Mouse (Mus musculus): Measurements from ENCODE around the gene Dpysl5. TPM values are rescaled to one million over a fixed set of nuclear protein-coding genes. Genes with fewer than 3 reads are reported as not detected.

Dpysl5 gene
- total RNA-seq, 2 experiments from 2014 or later: 27.7 to 31.5 TPM

DNA sequence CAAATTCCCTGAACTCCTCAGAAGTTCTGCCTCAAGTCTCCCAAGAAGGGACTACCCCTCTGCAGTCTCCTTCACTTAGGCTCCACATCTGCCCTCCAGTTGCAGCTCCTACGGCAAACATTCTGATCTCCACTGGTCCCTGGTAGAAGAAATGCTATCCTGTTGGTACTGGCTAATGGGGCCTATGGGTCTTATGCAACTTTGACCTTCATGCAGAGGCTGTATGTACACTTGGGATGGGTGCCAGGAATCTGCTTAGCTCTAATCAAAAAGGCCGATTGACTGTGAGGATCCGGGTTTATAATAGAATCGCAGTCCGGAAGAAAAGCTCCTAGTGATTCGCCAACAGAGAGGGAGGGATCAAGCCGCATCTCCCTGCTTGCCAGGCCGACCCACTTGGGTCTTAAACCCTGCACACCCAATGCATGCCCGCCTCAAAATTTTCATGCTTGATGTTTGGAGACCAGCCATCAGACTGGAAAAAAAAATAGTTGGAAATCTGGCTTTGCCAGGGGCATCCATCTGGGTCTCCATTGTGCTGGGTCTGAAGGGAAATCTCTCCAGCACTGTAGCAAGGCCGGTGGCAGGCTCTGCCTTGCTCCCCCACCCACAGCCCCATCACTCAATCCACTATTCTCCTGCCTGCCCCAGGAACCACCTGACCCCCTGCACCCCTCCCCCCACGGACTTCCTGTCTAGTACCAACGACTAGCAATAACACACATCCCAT, 38.4 kb downstream of the Dpysl5 start:
- intact Hi-C loops (cut with DNase I): no loop called here
- DNase-seq (ENCODE audit: low spot score in 2 of 2): no peak

GRCm38 (mm10) chr5:30751071-30751470, 39.7 kb downstream of the Dpysl5 start:
- no peak for DNase-seq (ENCODE audit: low spot score in 2 of 2)
- intact Hi-C loops (cut with DNase I): no loop called here

DNA sequence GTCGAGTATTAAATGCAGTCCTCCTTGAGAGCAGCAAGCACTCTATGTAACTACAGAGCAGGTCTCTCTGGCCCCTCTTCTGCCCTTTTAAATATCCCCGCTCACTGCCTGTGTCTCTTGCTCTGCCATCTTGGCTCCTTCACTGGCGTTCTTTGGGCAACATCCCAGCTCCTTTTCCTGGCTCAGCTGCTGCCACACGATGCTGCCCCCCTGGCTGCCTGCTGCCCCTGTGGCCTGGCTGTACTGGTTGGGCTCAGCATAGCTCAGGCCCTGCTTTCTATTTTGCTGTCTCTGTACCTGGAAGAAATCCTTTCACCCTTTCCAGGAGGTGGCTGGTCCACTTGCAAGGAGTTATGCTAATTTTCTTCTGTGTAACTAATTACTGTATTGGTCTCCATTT, 41.8 kb downstream of the Dpysl5 start:
- DNase-seq (ENCODE audit: low spot score in 2 of 2): no peak
- intact Hi-C loops (cut with DNase I): no loop called here

DNA sequence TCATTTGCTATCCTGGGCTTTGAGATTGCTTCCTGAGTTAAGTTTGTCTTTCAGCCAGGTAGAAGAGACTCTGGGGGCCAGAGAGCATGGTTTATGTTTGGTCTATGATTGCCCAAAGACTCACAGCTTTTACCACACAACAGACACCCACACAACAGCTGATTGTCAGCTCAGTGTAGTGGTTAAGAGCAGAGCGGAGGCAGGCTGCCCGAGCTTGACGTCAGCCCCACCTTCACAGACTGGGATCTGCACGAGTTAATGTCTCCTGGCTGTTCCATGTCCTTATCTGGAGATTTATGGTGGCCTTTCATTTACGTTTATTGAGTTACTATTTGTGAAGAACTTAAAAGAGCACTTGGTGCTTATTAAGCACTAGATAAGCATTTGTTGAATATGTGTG, 43.9 kb downstream of the Dpysl5 start:
- intact Hi-C loops (cut with DNase I): no loop called here
- DNase-seq (ENCODE audit: low spot score in 2 of 2): peak; percentile 35 to 69

DNA sequence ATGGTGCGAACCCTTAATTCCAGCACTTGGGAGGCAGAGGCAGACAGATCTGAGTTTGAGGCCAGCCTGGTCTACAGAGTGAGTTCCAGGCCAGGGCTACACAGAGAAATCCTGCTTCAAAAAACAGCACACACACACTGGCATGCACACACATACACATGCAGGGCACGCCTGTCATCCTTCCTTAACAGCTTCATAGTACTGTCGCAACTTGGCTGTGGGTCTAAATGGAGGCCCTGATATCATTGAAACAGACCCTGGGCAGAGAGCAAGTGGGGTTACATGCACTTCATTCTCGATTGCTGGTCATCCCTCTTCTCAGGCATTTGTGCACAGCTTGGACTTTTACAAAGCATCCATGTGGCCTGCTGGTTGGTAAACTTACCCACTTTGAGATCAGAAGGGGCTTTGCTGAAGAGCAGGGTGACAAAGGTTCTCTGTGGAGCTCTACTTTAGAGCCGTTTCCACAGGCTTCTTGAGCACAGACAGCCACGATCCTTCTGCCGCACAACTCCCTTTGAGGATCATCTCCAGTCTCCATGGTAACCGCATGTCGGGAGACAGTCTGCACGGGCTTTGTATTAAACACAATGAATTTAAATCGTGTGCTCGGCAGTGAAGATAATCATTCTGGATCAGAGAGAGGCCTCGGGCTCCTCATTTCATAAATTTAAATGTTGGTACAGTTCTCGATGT, 51.6 kb downstream of the Dpysl5 start:
- intact Hi-C loops (cut with DNase I): no loop called here
- peak; percentile 64 to 74 for DNase-seq (ENCODE audit: low spot score in 2 of 2)

GRCm38 (mm10) chr5:30763511-30763830, 52.1 kb downstream of the Dpysl5 start:
- intact Hi-C loops (cut with DNase I): no loop called here
- no peak for DNase-seq (ENCODE audit: low spot score in 2 of 2)

GRCm38 (mm10) chr5:30765596-30766370, 54.4 kb downstream of the Dpysl5 start:
- peak in 1 of 2 experiments; percentile 73 for DNase-seq (ENCODE audit: low spot score in 2 of 2)
- intact Hi-C loops (cut with DNase I): no loop called here

GRCm38 (mm10) chr5:30768082-30768481, 56.7 kb downstream of the Dpysl5 start:
- intact Hi-C loops (cut with DNase I): no loop called here

GRCm38 (mm10) chr5:30768598-30768997, 57.2 kb downstream of the Dpysl5 start:
- DNase-seq (ENCODE audit: low spot score in 2 of 2): no peak
- intact Hi-C loops (cut with DNase I): no loop called here

More at GRCm38 (mm10) chr5:30768082-30768481, 56.7 kb downstream of the Dpysl5 start:
- DNase-seq (ENCODE audit: low spot score in 2 of 2): no peak

DNA sequence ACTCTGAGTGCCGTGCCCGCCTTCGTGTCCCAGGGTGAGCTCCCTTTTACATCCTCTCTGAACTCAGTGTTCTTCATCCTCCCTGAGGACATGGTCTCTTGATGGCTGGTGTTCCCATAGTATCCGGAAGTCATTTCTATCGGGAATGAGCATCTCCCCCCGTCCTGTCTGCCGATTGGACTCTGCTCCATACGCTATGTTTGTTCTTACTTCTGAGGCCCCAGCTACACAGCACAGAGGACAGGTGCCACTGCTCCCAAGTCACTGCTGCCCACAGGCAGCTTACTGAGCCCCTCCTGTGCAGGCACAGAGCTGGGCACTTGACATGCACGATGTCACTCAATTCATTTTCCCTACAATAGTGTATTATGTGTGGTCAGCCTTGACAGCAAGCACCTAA, 57.7 kb downstream of the Dpysl5 start:
- intact Hi-C loops (cut with DNase I): no loop called here
- DNase-seq (ENCODE audit: low spot score in 2 of 2): no peak

DNA sequence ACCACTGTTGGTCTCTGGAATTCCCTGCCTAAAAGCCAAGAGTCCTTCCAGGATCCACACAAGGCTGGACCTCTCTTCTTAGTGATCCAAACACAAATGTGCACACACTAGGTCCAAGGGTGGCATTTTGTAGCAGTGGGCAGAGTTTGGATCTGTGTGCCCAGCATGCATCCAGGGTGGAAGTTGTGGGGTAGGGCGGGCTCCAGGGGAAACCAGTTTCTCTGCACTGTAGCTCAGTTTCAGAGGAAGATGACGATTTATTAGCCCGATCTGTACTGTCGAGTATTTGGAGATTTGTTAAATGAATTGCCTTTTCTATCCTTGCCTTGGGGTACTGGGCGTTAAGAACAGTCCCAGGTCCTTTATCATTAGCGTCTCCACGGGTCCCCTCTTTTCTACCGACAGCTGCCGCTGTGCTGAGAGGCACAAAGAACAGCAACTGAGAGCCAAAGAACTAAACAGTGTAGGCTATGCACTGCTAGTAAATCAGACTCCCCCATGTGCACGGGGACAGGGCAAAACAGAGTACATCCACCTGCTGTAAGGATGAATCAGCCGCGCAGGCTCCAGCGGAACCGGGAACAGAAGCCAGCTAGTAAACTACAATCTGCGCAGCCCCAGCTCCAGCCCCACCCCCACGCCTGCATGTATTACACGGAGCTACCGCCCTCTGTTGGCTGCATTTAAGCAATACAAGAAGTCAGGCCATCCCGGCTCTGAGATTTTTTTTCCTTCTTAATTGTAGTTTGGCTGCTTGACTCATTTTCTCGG, 63.4 kb downstream of the Dpysl5 start:
- DNase-seq (ENCODE audit: low spot score in 2 of 2): peak; percentile 92 to 96
- intact Hi-C loops (cut with DNase I): loop anchor here (1.0 kb wide), 2 partner anchors 65 to 87 kb away; no protein-coding TSS in a partner anchor

DNA sequence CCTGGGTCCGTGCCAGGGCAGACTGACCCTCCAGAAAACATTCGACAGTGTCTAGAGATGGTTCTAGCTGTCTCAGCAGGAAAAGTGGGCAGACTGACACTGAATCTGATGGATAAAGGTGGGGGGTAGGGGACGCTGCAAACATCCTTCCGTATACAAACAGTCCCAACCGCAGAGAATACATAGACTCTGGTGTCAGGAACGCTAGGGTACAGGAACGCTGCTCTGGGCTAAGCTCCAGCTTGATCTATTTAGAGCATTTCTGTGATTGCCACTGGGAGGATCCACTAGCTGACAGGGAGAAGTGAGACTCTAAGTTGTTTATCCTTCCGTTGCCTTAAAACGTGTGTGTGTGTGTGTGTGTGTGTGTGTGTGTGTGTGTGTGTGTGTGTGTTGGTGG, 69.3 kb downstream of the Dpysl5 start:
- intact Hi-C loops (cut with DNase I): no loop called here
- peak in 1 of 2 experiments; percentile 67 for DNase-seq (ENCODE audit: low spot score in 2 of 2)

DNA sequence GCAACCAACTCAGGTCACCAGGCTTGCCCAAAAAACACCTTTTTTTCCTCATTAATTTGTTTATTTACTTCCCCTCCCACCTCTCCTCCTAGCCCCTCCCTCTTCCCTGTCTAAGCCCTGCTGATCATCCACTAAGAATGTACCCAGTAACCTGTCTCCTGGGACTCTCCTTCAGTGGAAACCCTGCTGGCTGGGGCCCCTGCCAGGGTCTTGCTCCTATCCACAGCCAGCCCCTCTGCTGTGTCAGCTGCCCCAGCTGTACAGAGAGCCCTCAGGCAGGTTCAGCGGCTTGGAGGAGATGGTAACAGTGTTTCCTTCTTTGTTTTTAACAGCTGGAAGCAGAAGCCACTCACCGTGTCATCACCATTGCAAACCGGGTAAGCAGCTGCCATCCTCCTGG, 69.8 kb downstream of the Dpysl5 start:
- intact Hi-C loops (cut with DNase I): no loop called here
- DNase-seq (ENCODE audit: low spot score in 2 of 2): no peak

DNA sequence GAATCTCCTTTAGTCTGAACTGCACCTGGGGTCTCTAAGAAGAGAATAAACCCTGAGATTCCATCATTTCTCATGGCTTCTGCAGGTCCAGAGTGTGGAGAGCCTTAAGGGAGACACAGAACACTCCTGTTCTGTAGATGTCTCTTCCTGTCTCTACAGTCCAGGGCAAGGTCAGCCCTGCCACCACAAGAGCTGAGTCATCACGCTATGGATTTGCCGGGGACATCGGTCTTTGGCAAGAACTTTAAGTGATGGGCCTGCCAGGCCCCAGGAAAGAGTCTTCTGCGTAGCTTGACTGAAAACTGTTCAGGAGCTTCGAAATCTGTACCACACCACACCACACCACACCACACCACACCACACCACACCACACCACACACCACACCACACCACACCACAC, 76.0 kb downstream of the Dpysl5 start:
- no peak for DNase-seq (ENCODE audit: low spot score in 2 of 2)
- intact Hi-C loops (cut with DNase I): no loop called here

GRCm38 (mm10) chr5:30790047-30790446, 78.7 kb downstream of the Dpysl5 start:
- intact Hi-C loops (cut with DNase I): loop anchor here (10.0 kb wide), 1 partner anchor 575 kb away; no protein-coding TSS in a partner anchor
- peak in 1 of 2 experiments; percentile 60 for DNase-seq (ENCODE audit: low spot score in 2 of 2)

GRCm38 (mm10) chr5:30796125-30796524, 84.8 kb downstream of the Dpysl5 start:
- intact Hi-C loops (cut with DNase I): loop anchor here (1.0 to 10.0 kb wide), 2 partner anchors 87 to 581 kb away; no protein-coding TSS in a partner anchor
- DNase-seq (ENCODE audit: low spot score in 2 of 2): peak; percentile 74 to 75

- intact Hi-C loops (cut with DNase I): loop anchor here (10.0 kb wide), 1 partner anchor 583 kb away; no protein-coding TSS in a partner anchor
These were observed 86.1 kb downstream of the Dpysl5 start for GRCm38 (mm10) chr5:30797482-30797881.

DNA sequence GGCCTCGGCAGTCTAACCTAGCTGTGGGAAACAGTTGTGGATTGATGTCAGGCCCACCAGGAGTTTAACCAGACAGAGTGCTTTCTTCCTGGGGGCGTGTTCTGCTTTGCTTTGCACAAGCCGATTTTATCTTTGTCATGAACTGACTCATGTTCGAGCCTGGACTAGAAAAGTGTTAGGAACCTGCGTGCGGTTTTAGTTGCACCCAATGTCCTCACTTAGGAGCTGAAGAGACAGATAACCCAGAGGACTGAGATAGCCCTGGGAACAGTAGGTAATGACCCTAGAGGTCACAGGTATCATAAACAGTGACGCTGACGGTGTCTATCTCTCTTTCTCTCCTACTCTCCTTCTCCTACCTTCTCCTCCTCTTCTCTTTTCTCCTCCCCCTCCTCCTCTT, 86.6 kb downstream of the Dpysl5 start:
- intact Hi-C loops (cut with DNase I): loop anchor here (10.0 kb wide), 1 partner anchor 583 kb away; no protein-coding TSS in a partner anchor
- DNase-seq (ENCODE audit: low spot score in 2 of 2): no peak

More at GRCm38 (mm10) chr5:30797482-30797881, 86.1 kb downstream of the Dpysl5 start:
- DNase-seq (ENCODE audit: low spot score in 2 of 2): peak in 1 of 2 experiments; percentile 38

DNA sequence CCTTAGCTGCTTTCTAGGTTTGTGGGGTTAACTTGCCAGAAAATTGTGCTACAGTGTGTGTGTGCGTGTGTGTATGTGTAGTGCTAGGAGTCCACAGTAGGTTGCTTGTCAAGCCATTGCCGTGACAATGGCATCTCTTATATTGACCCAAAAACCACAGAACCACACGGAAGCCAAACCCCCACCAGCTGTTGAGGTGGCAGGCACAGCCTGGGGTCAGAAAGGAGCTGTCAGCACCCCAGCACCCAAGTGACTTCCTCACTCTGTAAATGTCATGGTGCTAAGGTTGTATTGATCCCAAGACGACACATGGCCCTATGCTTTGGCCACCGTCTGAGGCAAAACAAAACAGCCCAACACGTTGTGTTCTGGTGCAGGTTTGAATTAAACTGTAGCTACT, 87.6 kb downstream of the Dpysl5 start:
- no peak for DNase-seq (ENCODE audit: low spot score in 2 of 2)
- intact Hi-C loops (cut with DNase I): loop anchor here (10.0 kb wide), 1 partner anchor 584 kb away; no protein-coding TSS in a partner anchor

Data from left cerebral cortex, postnatal 25 days (tissue).